Mouse (Mus musculus) bone marrow macrophage, adult 2 months (primary cell): ENCODE measurements at regions not wholly inside any gene's neighbourhood (a gene's known extent, or its start where the extent isn't known, plus 50 kb on each side); places are given as distances from the start of the nearest gene placed in this dataset.

Experiments
- H3K27ac ChIP-seq: 2 replicates; pipeline ENCODE4 v1.5.1; 2012; ENCODE audit warnings: low read depth, low read length; ENCODE audit not compliant: insufficient read depth
- H3K4me1 ChIP-seq: 2 replicates; pipeline ENCODE4 v1.6.1; 2012; ENCODE audit warnings: low read length; ENCODE audit not compliant: control insufficient read depth, insufficient read depth
- H3K4me3 ChIP-seq: 2 replicates; pipeline ENCODE4 v1.5.1; 2012; ENCODE audit warnings: mild to moderate bottlenecking, low read length, moderate library complexity; ENCODE audit not compliant: insufficient read depth
- CTCF ChIP-seq: IDR thresholded peaks from 2 replicates; pipeline ENCODE4 v1.5.1; 2012; ENCODE audit warnings: low read depth, mild to moderate bottlenecking, low read length, moderate library complexity
- POLR2A ChIP-seq: IDR thresholded peaks from 2 replicates; pipeline ENCODE4 v1.6.1; 2012; ENCODE audit warnings: mild to moderate bottlenecking, low read depth, low read length, borderline replicate concordance

- Histone ChIP-seq H3K27ac (no peak overlapping the region), H3K4me1 (peaks cover 6% of the 10 kb centered on the region), H3K4me3 (no peak overlapping the region)
- TF ChIP-seq POLR2A = no peak
- TF ChIP-seq CTCF = no peak
Measured at GRCm38 (mm10) chr10:98628191-98628590, 286.0 kb upstream of the Atp2b1 start.

- H3K27ac ChIP-seq = no peak overlapping the region
- H3K4me1 ChIP-seq = peaks cover 6% of the 10 kb centered on the region
- TF ChIP-seq POLR2A = no peak
- no peak overlapping the region for H3K4me3 ChIP-seq
Measured at GRCm38 (mm10) chr10:98629248-98629647, 285.0 kb upstream of the Atp2b1 start.

GRCm38 (mm10) chr10:98637759-98638611 lies 276.2 kb upstream of the Atp2b1 start:
- TF ChIP-seq CTCF = no peak
- TF ChIP-seq POLR2A = no peak
- Histone ChIP-seq H3K4me3 (no peak overlapping the region), H3K4me1 (no peaks in the 10 kb centered on the region), H3K27ac (no peak overlapping the region)

- TF ChIP-seq POLR2A (no peak), CTCF (no peak)
- no peak overlapping the region for H3K4me3 ChIP-seq
Measured at GRCm38 (mm10) chr10:98645681-98646122, 268.5 kb upstream of the Atp2b1 start.

GRCm38 (mm10) chr10:98646311-98646999 lies 267.8 kb upstream of the Atp2b1 start:
- TF ChIP-seq CTCF (no peak), POLR2A (no peak)
- no peaks in the 10 kb centered on the region for H3K4me1 ChIP-seq
- H3K27ac ChIP-seq = no peak overlapping the region
- H3K4me3 ChIP-seq = no peak overlapping the region

More at GRCm38 (mm10) chr10:98645681-98646122, 268.5 kb upstream of the Atp2b1 start:
- H3K4me1 ChIP-seq = no peaks in the 10 kb centered on the region
- no peak overlapping the region for H3K27ac ChIP-seq

GRCm38 (mm10) chr10:98648710-98649245 lies 265.4 kb upstream of the Atp2b1 start:
- Histone ChIP-seq H3K4me1 (no peaks in the 10 kb centered on the region), H3K4me3 (no peak overlapping the region), H3K27ac (no peak overlapping the region)
- TF ChIP-seq CTCF (no peak), POLR2A (no peak)

GRCm38 (mm10) chr10:98650533-98650932 lies 263.7 kb upstream of the Atp2b1 start:
- TF ChIP-seq POLR2A (no peak), CTCF (no peak)
- Histone ChIP-seq H3K27ac (no peak overlapping the region), H3K4me3 (no peak overlapping the region), H3K4me1 (no peaks in the 10 kb centered on the region)

GRCm38 (mm10) chr10:98651127-98651526 lies 263.1 kb upstream of the Atp2b1 start:
- Histone ChIP-seq H3K4me3 (no peak overlapping the region), H3K27ac (no peak overlapping the region), H3K4me1 (no peaks in the 10 kb centered on the region)
- no peak for TF ChIP-seq POLR2A
- no peak for TF ChIP-seq CTCF

GRCm38 (mm10) chr10:98651599-98651998 lies 262.6 kb upstream of the Atp2b1 start:
- no peak overlapping the region for H3K27ac ChIP-seq
- H3K4me1 ChIP-seq = no peaks in the 10 kb centered on the region
- TF ChIP-seq CTCF = no peak
- no peak for TF ChIP-seq POLR2A
- H3K4me3 ChIP-seq = no peak overlapping the region

GRCm38 (mm10) chr10:98652084-98652483 lies 262.1 kb upstream of the Atp2b1 start:
- H3K4me3 ChIP-seq = no peak overlapping the region
- no peak overlapping the region for H3K27ac ChIP-seq
- no peak for TF ChIP-seq POLR2A
- no peak for TF ChIP-seq CTCF
- no peaks in the 10 kb centered on the region for H3K4me1 ChIP-seq
